Mouse (Mus musculus) CD4-positive helper T cell, adult 2 months (primary cell): ENCODE measurements around the gene Gja4.

Source experiments
- DNase-seq: peaks from one replicate; pipeline ENCODE4 v3.0.0-alpha.2; 2012; ENCODE audit warnings: low read depth, missing footprints, low spot score

Gja4 gene

DNA sequence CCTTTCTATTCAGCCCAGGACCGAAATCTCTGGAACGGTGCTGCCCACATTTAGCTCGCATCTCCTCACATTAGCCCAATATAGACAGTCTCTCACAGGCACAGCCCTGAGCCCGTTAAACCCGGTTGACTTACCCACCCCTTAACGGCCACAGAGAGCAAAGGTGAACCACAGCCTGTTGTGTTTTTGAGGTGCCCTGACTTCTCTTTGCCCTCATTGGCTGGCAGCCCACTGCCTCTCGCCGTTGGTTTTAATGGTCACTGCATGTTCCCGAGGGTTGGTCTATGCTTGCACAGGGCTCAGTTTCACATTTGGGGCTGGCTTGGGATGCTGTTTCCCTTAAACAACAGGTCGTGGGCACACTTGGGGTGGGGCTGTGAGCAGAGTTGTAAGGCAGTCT lies 10.5 kb upstream of the Gja4 start:
- DNase-seq: no peak

DNA sequence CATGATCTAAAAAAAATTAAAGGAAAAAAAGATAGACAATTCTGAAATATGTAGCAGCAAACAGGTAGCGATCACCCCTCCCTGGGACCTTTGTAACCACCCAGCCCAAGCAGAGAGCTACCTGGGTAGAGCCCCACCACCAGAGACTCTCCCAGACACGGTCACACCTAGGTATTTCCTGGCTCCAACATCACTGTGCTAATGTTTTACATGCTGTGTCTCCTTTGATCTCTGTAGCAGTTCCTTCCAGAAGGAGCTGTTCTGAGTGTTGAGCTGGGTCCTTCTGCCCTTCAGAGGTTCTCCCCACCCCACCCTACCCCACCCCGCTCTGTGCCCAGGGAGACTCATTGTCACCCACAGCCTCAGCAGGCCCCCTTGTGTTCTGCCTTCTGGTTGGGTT lies 9.8 kb upstream of the Gja4 start:
- no peak for DNase-seq

DNA sequence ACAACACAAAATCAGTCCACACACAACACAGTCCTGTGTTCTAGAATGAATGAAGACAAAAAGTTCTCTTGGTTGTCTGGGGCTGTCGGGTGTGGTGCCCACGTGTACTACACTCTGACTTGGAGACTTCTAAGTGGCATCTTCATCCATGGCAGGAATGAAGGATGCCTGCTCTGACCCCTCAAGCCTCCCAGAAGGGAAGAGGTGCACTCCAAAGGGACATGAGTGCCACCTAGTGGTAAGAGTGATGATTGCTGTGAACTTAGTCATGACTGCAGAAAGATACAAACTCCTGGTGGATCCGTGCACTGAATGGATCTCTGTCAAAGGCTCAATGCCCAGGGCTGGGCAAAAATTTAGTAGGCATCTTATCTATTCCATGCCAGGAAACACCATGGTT lies 5.8 kb upstream of the Gja4 start:
- DNase-seq: peak; percentile 36

DNA sequence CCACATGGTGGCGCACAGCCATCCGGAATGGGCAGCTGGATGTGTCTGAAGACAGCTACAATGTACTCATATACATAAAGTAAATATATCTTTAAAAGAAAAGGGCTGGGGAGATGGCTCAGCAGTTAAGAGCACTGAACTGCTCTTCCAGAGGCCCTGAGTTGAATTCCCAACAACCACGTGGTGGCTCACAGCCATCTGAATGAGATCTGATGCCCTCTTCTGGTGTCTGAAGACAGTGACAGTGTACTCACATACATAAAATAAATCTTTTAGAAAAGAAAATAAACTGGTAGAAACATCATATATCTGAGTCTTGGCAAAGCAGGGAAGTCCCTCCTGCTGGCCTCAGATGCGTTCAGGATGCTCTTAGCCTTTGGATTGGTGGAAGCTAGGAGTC lies 3.3 kb upstream of the Gja4 start:
- DNase-seq: no peak

DNA sequence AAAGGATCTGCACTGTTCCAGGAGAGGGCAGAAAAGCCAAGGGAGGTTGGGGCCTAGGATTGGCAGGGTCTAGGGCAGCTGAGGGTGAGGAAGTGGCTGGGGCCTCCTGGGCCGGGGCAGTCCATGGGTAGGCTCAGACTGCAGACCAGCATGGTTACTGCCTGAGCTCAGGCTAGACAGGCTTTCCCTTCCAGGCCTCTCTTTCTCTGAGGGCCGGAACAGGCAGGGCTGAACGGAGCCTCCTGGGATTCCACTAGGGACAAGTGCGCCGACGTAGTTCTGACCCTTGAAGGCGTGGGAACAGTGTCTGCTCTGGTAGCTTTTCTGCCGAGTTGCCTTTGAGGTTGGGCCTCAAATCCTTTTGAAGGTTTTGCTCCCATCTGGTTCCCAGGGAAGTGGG lies 1.9 kb upstream of the Gja4 start:
- no peak for DNase-seq

DNA sequence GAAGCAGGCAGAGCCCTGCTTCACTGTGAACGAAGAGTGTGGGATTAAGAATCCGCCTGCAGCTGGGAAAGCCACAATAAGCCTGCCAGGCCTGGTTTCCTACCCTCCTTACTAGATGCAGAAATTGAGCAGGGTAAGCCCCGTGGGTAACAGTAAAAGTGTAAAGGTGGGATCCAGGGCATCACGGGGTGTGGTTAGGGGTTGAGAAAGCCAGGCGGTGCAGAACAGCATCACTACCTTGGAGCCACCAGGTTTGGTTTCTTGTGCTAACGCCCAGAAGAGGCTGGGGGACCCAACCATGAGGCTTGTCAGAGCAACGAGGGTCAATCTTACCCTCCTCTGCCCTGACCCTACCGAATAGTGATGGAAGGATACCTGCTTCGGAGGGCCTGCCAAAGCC lies 746 bp upstream of the Gja4 start:
- no peak for DNase-seq

DNA sequence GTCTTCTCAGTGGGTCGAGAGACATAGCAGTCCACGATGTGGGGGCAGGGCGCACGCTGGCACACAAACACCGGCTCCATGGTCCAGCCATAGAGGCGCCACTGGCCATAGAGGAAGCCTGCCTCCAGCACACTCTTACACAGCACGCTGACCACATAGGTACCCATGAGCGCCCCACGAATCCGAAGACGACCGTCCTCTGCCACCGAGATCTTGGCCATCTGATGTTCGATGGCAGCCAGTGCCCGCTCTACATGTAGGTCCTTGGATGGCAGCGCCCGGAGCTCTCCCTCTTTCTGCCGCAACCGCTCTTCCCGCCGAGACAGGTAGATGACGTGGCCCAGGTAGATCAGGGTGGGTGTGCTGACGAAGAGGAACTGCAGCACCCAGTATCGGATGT lies 1.5 kb downstream of the Gja4 start:
- DNase-seq: no peak

DNA sequence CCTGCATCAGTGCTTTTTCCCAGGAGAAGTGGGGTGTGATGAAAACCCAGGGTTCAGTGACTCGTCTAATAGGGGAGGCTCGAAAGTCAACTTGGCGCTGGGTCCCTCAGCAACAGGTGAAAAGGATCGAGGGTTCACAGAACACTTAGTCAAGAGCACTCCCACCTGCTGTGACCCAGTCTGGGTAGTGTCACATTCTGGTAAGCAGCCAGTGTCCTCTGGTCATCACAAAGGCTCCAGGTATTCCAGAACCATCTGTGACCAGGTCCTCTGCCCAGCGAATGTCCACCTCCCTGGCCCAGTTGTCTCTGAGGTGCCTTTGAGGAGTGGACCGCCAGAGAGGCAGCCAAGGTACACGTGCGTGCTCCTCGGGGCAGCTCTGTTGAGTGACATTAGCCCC lies 2.3 kb downstream of the Gja4 start:
- DNase-seq: no peak

DNA sequence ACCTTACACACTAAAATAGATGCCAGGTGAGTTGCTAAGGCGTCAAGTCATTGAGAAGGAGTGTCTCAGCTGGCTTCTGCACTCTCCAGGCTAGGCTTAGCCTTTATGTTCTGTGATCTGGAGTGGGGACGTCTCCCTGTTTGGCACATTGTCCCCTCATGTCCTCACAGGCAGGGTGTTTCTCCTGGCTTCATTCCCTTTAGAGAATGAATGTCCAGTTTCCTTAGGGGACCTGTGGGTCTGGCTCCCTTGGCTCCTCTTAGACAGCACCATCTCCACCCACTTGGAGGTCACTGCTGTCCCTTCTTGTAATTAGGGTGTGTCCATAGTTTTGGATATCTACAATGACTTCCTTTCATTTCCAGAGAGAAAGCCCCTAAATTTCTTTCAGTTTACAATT lies 6.9 kb downstream of the Gja4 start:
- no peak for DNase-seq

DNA sequence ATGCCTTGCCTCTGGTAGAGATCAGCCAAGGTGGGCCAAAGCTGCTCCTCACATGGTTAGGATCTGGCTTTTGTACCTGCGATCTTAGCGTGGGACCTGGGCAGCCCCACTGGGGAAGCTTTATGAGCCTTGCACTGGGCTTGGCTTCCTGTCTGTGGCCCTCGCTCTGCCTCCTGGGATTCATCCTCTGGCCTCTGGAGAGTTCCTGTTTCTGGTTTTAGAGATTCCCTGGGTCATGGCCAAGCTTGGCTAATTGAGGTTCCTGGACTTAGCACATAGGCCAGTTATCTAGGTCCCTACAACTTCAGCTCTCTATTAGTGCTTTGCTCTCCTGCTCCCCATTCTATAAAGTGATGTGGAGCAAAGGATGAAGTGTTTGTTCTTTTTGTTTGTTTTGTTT lies 10.0 kb downstream of the Gja4 start:
- no peak for DNase-seq

DNA sequence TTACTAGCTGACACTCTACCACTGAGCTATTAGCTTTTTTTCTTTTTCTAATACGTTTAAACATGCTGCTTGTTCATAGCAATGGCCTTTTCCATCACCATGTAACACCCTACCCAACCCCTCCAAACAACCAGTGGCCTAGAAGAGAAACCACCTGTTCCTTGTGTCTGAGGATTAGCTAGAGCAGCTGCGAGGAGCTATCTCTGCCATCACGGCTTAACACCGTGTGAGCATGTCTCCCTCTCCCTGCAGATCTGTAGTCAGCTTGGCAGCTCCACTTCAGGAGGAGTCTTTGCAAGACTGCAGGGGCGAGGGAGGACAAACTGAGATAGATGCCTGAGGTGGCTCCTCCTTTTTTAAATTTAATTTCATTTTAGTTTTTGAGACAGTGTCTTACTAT lies 13.3 kb downstream of the Gja4 start:
- DNase-seq: no peak

DNA sequence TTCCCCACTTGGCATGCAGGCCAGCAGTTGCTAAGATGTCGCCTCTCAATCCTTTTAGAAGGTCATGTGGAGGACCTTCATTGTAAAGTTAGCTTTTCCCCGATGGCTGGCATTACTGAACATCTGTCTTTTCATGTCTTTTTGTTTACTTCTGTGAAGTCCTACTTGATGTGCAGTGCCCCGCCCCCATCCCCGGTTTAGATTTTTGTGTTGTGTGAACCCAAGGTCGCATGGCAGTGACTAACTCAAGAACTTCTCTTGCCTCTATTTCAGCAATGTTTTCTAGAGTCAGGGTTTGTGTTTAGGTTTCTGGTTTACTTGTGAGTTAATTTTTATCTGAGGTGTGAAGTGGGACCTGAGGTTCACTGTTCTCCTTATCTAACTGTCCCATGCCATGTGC lies 21.2 kb downstream of the Gja4 start:
- DNase-seq: no peak

DNA sequence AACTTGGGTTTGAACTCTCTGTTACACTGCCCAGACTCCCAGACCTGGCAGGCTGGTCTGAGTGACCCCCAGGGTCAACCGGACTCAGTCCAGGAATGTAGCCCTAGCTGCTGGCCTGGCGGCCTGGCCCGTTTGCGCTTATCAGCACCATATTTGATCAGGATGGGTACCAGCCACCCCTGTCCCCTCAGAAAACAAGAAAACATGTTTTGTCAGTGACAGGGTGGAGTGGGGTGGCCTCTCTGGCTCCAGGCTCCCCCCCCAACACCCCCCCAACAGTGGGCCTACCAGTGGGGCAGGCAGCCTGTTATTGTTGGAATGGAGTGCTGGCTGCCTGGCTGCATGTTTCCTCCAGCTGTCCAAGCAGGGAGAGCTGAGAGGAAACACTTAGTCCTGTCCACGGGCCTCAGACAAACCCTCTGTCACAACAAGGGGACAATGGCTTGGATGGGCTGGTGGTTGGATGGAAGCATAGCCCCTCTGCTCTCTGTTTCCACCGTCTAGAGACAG lies 24.7 kb downstream of the Gja4 start:
- no peak for DNase-seq

DNA sequence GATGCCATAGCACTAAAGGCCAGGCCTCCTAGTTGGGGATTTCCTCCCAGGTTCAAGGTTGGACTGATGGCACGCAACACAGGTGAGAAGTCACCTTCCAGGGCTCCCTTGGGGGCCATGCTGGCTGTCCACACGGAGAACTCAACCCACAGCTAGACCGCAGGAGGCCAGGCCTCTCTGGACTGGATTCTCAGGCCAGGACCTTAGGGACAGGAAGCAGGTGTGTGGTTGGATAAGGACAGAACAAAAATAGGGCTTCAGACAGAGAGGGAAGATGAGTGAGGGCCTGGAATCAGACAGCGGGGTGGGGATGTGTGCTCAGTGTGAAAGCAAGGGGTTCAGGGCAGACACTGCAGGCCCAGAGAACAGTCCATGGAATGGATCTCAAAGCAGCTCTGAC lies 26.9 kb downstream of the Gja4 start:
- DNase-seq: no peak

DNA sequence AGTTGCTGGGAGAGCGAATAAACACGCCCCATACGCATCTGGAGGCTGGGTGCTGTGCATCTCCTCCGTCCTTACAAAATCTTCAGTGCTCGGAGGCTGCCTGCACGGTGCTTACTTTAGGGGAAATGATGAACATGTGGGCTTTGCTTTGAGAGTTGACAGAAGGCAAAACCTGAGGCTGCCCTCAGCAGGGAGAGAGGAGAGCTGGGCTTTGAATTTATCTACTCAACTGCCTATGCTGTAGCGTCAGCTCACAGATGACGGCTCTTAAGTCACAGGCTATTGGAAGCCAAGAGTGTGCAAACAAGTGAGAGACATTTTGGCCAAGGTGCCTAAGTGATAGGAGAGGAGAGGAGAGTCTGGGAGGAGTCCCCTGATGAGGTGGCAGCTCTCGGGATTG lies 34.6 kb downstream of the Gja4 start:
- DNase-seq: no peak

DNA sequence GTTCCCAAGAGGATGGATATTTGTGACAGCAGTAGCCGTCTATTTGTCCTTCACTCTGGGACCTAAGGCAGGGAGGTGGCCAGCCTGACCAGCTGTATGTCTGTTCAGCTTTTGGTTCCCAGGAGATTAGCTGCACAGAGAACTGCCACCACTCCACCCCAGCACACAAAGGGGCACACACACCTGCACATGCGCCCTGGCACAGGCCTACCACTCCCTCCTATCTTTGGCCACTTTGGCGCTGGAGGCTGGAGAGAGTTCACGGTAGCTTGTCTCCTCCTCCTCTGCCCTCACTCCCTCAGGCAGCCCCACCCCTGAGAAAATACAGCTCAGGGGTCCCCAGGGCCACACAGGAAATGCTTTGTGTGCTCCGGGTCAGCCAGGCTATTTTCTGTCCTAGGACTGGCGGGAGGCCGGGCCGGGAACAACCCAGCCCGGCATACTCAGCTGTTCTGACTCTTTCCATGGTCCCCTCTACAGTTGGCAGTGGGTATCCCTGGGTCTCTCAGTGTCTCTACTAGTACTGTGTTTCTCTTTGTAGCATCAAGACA lies 35.3 kb downstream of the Gja4 start:
- no peak for DNase-seq

DNA sequence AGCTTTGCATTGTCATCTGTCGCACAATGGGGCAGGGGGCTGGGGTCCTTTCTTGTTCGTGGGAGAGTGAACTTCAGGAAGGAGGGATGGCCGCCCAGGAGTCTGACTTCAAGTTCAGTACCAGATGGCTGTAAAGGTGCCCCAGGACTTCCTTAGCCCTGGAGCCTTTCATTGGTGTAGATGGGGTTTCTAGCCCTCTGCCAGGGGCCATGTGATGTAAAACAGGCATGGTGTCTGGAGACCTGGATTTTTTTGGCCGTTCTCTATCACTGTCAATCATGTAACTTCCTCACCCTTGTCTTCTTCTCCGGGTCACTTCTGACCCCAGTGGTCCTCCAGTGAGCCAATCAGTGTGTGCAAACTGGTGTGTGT lies 49.7 kb downstream of the Gja4 start:
- DNase-seq: no peak

DNA sequence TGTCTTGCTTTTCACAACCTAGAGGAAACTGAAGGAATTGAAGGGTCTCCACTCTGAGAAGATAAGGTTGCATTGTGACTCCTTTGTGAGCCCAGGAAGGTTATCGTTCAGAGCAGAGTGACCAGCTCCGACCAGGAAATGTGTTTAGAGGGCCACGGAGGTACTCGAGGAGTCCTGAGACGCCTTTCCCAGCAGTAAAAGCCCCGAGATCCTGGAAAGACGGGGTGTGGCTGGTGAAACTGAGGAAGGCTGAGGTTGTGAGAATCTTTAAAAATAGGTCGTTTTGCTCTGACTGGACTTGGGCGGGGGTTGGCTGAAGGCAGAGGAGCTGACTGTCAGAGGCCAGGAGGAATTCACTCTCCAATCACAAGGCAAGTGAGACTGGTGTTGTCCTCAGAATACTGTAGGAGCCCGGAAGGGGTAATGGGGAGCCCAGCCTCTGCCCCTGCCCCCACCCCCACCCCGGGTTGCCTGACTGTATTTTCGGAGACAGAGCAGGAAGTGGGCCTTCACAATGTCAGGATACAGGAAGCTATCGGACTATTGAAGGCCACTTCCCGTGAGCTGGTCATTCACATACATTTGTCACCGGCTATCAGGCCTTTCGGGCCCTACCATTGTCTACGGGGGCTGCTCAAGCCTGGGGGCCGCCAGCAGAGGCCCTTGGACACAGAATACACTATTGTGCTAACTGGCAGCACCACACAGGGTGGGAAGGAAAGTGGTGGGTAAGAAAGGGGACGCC lies 50.2 kb downstream of the Gja4 start:
- no peak for DNase-seq

DNA sequence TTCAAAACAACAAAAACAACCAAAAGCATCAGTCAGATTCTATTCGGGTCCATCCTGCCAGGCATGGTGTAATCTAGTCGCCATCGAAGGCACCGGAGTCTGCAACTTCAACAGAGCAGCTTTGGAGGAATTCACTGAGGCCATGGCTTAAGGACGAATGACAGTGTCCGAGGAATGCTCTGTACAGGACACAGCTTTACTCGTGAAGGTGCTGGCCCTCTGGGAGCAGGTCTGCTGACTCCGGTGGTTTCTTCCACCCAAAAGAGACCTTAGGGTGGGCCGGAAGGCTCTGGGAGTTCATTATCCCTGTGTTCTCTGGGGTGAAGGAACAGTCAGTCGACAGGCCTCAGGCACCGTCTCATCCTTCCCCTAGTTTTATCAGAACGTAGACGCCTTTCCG lies 52.2 kb downstream of the Gja4 start:
- DNase-seq: no peak
